Mouse (Mus musculus) lung, embryonic 16.5 days (tissue): ENCODE measurements around the gene Exoc3l4. TPM values are rescaled to one million over a fixed set of nuclear protein-coding genes. Genes with fewer than 3 reads are reported as not detected.

Experiments
- ATAC-seq: fragments of 200-750 bp; cut with Nextera tagmentation; 2 replicates; pipeline ENCODE4 v1.8.0; 2017; ENCODE audit warnings: low read depth, mild to moderate bottlenecking, moderate library complexity
- H3K27ac ChIP-seq: fragments of 300-500 bp; sonication (generic); 2 replicates; pipeline ENCODE4 v1.5.1; 2014; ENCODE audit warnings: mild to moderate bottlenecking, control low read depth, low read length
- H3K27me3 ChIP-seq: fragments of 300-500 bp; sonication (generic); 2 replicates; pipeline ENCODE4 v1.6.1; 2014; ENCODE audit warnings: low read depth, low read length, mixed read lengths; ENCODE audit not compliant: control insufficient read depth, insufficient read depth
- H3K36me3 ChIP-seq: fragments of 300-500 bp; sonication (generic); 2 replicates; pipeline ENCODE4 v1.6.1; 2014; ENCODE audit warnings: low read length; ENCODE audit not compliant: control insufficient read depth, insufficient read depth
- H3K4me1 ChIP-seq: fragments of 300-500 bp; sonication (generic); replicated peaks from 2 replicates; pipeline ENCODE4 v1.6.1; 2014; ENCODE audit warnings: low read length, mixed read lengths; ENCODE audit not compliant: control insufficient read depth, insufficient read depth
- H3K4me2 ChIP-seq: fragments of 300-500 bp; sonication (generic); 2 replicates; pipeline ENCODE4 v1.6.1; 2014; ENCODE audit warnings: low read depth, low read length, control low read depth
- H3K4me3 ChIP-seq: fragments of 300-500 bp; sonication (generic); 2 replicates; pipeline ENCODE4 v1.5.1; 2014; ENCODE audit warnings: mild to moderate bottlenecking, low read length, control low read depth
- H3K9ac ChIP-seq: fragments of 300-500 bp; sonication (generic); 2 replicates; pipeline ENCODE4 v1.6.1; 2014; ENCODE audit warnings: low read length, control low read depth
- H3K9me3 ChIP-seq: fragments of 300-500 bp; sonication (generic); 2 replicates; pipeline ENCODE4 v1.6.1; 2016; ENCODE audit warnings: low read length; ENCODE audit not compliant: control insufficient read depth
- WGBS: fragments of 180-500 bp; shearing (Covaris S2); extraction: QIAGEN DNeasy Blood & Tissue Kit; methylation state at CpG from one replicate; pipeline ENCODE4 v1.1.7; 2014; 5-methylcytosine and 5-hydroxymethylcytosine counted together
- polyA plus RNA-seq: library from polyadenylated mRNA; unstranded; fragments of >200 nt; fragmentation: Nextera tagmentation; extraction: Ambion mirVana; gene quantifications from 2 replicates; pipeline ENCODE4 v1.2.1, GENCODE M21; 2015

The Exoc3l4 gene
- polyA plus RNA-seq, 1 experiment from 2014 or later: 13.0 TPM

GRCm38 (mm10) chr12:111430049-111430867 lies 13.4 kb downstream of the Exoc3l4 start:
- Histone ChIP-seq H3K4me3 (peak overlapping the region; percentile 40), H3K9ac (no peak overlapping the region; the same call in none of the 2 replicates), H3K4me1 (peaks cover 28% of the 10 kb centered on the region), H3K27me3 (peaks cover 38% of the 10 kb centered on the region), H3K27ac (no peak overlapping the region; the same call in 1 of the 2 replicates), H3K4me2 (peak overlapping the region; percentile 73), H3K9me3 (no peaks in the 10 kb centered on the region), H3K36me3 (no peaks in the 10 kb centered on the region)
- 15% methylated on average over 27 of the region's 27 CpGs for WGBS
- no peak for ATAC-seq

- H3K27me3 ChIP-seq: peaks cover 31% of the 10 kb centered on the region
- no peak overlapping the region; the same call in 1 of the 2 replicates for H3K27ac ChIP-seq
- H3K36me3 ChIP-seq: no peaks in the 10 kb centered on the region
- ATAC-seq: no peak
- H3K9ac ChIP-seq: no peak overlapping the region; the same call in 1 of the 2 replicates
- no peaks in the 10 kb centered on the region for H3K9me3 ChIP-seq
- H3K4me3 ChIP-seq: no peak overlapping the region
- H3K4me1 ChIP-seq: peaks cover 26% of the 10 kb centered on the region
- 41% methylated on average over 14 of the region's 14 CpGs for WGBS
- H3K4me2 ChIP-seq: no peak overlapping the region
Observed at GRCm38 (mm10) chr12:111430868-111431817, 14.3 kb downstream of the Exoc3l4 start.

GRCm38 (mm10) chr12:111432097-111432496 lies 15.3 kb downstream of the Exoc3l4 start:
- peak overlapping the region; percentile 81 for H3K27ac ChIP-seq
- H3K9me3 ChIP-seq: no peaks in the 10 kb centered on the region
- H3K4me1 ChIP-seq: peaks cover 26% of the 10 kb centered on the region
- 28% methylated on average over 4 of the region's 4 CpGs for WGBS
- H3K9ac ChIP-seq: no peak overlapping the region
- no peaks in the 10 kb centered on the region for H3K36me3 ChIP-seq
- no peak overlapping the region for H3K4me3 ChIP-seq
- no peak overlapping the region for H3K4me2 ChIP-seq
- H3K27me3 ChIP-seq: peaks cover 30% of the 10 kb centered on the region
- ATAC-seq: no peak

- Histone ChIP-seq H3K9me3 (no peaks in the 10 kb centered on the region), H3K27me3 (peaks cover 27% of the 10 kb centered on the region), H3K36me3 (no peaks in the 10 kb centered on the region), H3K4me2 (no peak overlapping the region), H3K9ac (no peak overlapping the region), H3K4me1 (peaks cover 26% of the 10 kb centered on the region), H3K4me3 (no peak overlapping the region), H3K27ac (peak overlapping the region; percentile 81)
- WGBS: 61% methylated on average over 4 of the region's 5 CpGs
- ATAC-seq: peak; percentile 7; the same call in 1 of the 2 replicates
Observed at GRCm38 (mm10) chr12:111432751-111433331, 16.0 kb downstream of the Exoc3l4 start.

GRCm38 (mm10) chr12:111434164-111434744 lies 17.4 kb downstream of the Exoc3l4 start:
- Histone ChIP-seq H3K27ac (peak overlapping the region; percentile 82), H3K4me3 (no peak overlapping the region), H3K36me3 (no peaks in the 10 kb centered on the region), H3K9ac (0 out of 2 replicates have a peak overlapping the region, but pooled peaks have one; percentile 36), H3K27me3 (peaks cover 15% of the 10 kb centered on the region), H3K4me2 (peak overlapping the region; percentile 37), H3K9me3 (no peaks in the 10 kb centered on the region), H3K4me1 (peaks cover 17% of the 10 kb centered on the region)
- no peak for ATAC-seq
- 39% methylated on average over 6 of the region's 7 CpGs for WGBS

GRCm38 (mm10) chr12:111434745-111435327 lies 18.0 kb downstream of the Exoc3l4 start:
- Histone ChIP-seq H3K4me1 (peaks cover 13% of the 10 kb centered on the region), H3K4me3 (no peak overlapping the region), H3K27ac (peak overlapping the region; percentile 82), H3K9ac (no peak overlapping the region), H3K4me2 (no peak overlapping the region), H3K36me3 (no peaks in the 10 kb centered on the region), H3K9me3 (no peaks in the 10 kb centered on the region), H3K27me3 (peaks cover 15% of the 10 kb centered on the region)
- peak; percentile 47 for ATAC-seq
- WGBS: 20% methylated on average over 8 of the region's 8 CpGs

GRCm38 (mm10) chr12:111436170-111436569 lies 19.4 kb downstream of the Exoc3l4 start:
- no peaks in the 10 kb centered on the region for H3K36me3 ChIP-seq
- H3K4me3 ChIP-seq: no peak overlapping the region
- no peak overlapping the region for H3K9ac ChIP-seq
- H3K27ac ChIP-seq: no peak overlapping the region
- no peak overlapping the region for H3K4me2 ChIP-seq
- WGBS: 86% methylated on average over 3 of the region's 3 CpGs
- H3K9me3 ChIP-seq: no peaks in the 10 kb centered on the region
- no peak for ATAC-seq
- H3K4me1 ChIP-seq: no peaks in the 10 kb centered on the region; the same call in 1 of the 2 replicates
- peaks cover 6% of the 10 kb centered on the region; the same call in 1 of the 2 replicates for H3K27me3 ChIP-seq

- no peak overlapping the region for H3K4me2 ChIP-seq
- H3K27me3 ChIP-seq: peaks cover 8% of the 10 kb centered on the region
- H3K4me1 ChIP-seq: no peaks in the 10 kb centered on the region; the same call in 1 of the 2 replicates
- H3K9ac ChIP-seq: no peak overlapping the region
- no peak overlapping the region for H3K4me3 ChIP-seq
- H3K27ac ChIP-seq: no peak overlapping the region
- peak; percentile 34; the same call in 1 of the 2 replicates for ATAC-seq
- WGBS: 44% methylated on average over 8 of the region's 8 CpGs
- no peaks in the 10 kb centered on the region for H3K9me3 ChIP-seq
- H3K36me3 ChIP-seq: no peaks in the 10 kb centered on the region
Observed at GRCm38 (mm10) chr12:111436640-111437039, 19.8 kb downstream of the Exoc3l4 start.
